Mouse (Mus musculus): ENCODE data around the gene Gatad1.
"Not testable (repeated sequence)": the region's sequence is repeated elsewhere in the genome, so short reads cannot be mapped to it uniquely, and the experiment has no call there.

Gatad1 gene

DNA sequence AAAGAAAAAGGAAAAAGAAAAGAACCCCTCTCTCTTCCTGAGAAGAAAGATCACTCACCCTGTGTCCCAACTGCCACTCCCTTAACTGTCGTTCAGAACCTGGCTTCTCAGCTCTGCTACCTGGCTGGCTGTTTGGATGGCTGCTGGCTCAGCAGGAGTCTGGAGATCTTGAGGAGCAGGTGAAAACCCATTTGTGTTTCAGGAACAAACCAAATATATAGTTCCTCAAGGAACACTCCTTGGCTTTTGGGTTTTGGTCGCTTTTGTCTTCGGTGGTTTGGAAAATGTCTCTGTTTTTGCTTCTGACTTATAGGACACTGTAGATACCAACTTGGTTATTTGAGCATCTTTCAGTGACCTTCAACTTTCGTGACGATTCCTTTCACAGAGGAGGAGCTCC, at the start of gene Gatad1:
Gene Gatad1, minus strand, starts transcription at position 101 of the 400 bp plus-strand sequence.
- no peak for DNase-seq (ENCODE audit: low read depth, low spot score)

- DNase-seq (ENCODE audit: low read depth, low spot score): no peak
Observed at GRCm38 (mm10) chr5:3702180-3702579, 45.2 kb upstream of the Gatad1 start.

- DNase-seq (ENCODE audit: low read depth, low spot score): no peak
Observed at GRCm38 (mm10) chr5:3700025-3700424, 43.0 kb upstream of the Gatad1 start.

DNA sequence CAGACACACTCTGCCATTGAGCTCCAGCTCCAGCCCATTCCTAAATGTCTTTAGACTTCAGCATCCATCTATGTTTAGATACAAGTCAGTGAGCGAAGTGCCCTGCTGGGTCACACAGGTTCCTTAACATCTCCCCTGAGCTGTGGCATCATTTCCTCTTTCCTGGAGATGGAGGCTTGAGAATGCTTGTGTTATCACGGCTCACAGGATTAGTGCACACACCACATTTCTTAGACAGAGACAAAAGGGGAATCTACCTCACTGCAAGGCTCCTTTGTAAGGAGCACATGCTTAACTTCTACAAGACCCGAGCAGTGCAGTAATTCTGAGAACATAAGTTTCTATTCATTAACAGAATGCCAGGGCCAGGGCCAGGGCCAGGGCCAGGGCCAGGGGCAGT, 39.0 kb upstream of the Gatad1 start:
- DNase-seq (ENCODE audit: low read depth, low spot score): no peak

DNA sequence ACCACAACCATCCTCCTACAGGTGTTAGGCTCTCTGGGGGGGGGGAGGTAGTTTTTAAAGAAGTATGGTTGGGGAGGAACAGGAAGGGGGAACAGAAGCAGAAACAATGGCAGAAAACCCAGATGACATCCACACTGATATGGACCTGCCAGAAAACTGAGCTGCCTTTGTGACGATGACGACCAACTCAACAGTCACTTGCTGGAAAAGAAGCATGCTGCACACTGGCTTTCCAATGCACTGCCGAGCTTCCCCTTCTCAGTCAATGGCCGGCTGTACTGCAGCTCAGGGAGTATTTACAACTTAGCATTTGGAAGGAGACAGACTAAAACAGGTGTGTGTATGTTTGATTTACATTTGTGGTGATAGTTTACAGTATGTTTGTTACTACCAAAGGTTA, 38.2 kb upstream of the Gatad1 start:
- DNase-seq (ENCODE audit: low read depth, low spot score): no peak

- DNase-seq (ENCODE audit: low read depth, low spot score): no peak
Observed at GRCm38 (mm10) chr5:3692956-3693355, 36.0 kb upstream of the Gatad1 start.

DNA sequence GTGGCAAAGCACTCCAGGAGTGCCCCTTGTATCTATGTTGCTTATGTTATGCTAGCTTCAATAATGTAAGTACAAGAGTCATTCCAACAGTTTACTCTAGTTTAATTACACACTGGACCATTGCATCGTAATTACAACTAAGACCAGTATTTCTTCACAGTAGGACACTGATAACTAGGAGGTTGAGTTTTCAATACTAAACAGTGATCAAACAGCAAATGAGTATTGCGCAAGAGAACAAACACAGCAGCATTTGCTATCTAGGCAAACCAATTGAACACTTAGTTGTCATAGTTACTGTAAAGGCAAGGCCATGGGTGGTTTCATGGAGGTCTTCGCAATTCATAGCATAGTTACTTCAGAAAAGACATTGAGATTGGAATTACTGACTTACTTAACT, 34.3 kb upstream of the Gatad1 start:
- DNase-seq (ENCODE audit: low read depth, low spot score): no peak

- DNase-seq (ENCODE audit: low read depth, low spot score): no peak
Observed at GRCm38 (mm10) chr5:3688298-3688697, 31.3 kb upstream of the Gatad1 start.

DNA sequence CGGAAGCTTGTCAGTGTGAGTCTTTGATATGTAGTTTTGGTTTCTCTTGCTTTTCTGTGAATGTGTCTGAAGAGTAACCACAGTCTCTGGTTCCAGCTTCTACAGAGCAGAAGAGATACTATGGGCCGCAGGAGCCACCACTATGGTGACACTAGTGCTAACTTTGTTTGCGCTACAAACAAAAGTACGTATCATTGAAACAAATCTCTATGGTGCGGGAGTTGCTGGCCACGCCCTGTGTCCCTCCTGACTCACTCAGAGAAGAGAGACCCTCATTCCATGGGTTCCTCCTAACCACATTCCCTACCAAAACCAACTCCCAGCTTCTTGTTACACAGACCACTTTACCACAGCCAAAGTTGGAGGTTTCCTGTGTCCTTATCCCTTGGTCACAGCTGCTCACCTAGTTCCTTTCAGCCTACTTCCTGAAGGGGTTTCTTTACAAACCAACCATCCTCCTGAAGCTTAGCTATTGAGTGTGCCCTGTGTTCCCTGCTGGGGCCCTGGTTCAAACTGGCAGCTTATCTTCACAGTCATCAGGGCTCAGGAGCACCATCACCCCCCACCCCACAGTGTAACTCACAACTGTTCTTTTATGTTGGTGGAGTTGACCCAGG, 13.1 kb upstream of the Gatad1 start:
- DNase-seq (ENCODE audit: low read depth, low spot score): peak; percentile 38

DNA sequence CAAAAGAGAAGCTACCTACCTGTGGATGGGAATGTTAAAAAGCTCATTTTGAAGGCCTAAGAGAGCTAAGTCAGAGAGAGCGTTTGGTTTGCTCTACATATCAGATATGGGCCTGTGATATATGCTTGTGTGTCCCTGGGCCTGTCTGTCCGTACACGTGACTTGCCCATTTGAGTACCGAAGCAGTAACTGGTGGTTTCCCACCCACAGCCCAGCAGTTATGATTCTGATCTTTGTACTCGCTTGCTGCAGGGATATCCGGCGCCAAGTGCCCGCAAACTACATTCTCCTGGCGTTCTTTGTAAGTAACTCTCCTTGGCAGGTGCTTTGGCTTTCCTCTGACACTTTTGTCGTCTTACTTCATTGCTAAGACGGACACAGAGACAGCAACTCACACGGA, 9.6 kb upstream of the Gatad1 start:
- peak; percentile 42 for DNase-seq (ENCODE audit: low read depth, low spot score)

DNA sequence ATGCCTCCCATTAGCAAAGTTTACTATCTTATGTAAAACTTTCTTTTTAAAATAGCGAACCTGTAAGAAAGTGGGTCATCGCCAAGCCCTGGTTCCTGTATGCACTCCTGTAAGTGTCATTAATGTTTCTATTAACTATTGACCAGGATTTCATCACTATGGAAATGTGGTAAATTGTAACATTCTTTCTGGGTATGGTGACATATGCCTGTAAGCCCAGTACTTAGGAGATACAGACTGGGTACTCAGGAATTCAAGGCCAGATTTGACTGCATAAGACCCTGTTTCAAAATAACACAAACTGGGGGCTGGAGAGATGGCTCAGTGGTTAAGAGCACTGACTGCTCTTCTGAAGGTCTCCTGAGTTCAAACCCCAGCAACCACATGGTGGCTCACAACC, 8.2 kb upstream of the Gatad1 start:
- no peak for DNase-seq (ENCODE audit: low read depth, low spot score)

- DNase-seq (ENCODE audit: low read depth, low spot score): no peak
Observed at GRCm38 (mm10) chr5:3653801-3654200, 3.2 kb downstream of the Gatad1 start.

DNA sequence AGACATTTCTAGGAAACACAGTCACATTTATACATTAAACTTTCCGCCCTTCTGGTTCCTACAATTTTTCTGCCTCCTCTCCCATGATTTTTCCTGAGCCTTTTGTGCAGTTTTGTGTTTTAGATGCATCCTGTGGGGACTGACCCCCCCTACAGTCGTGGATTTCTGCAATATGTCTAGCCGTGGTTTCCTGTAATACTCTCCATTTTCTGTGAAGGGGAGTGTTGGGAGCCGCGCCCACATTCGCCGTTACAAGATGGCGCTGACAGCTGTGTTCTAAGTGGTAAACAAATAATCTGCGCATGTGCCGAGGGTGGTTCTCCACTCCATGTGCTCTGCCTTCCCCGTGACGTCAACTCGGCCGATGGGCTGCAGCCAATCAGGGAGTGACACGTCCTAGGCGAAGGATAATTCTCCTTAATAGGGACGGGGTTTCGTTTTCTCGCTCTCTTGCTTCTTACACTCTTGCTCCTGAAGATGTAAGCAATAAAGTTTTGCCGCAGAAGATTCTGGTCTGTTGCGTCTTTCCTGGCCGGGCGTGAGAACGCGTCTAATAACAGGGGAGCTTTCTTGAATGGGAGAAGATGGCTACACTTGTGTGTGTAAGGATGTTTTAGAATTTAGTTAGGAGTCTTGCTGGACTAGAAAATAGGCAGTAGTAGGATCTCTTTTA, 3.9 kb downstream of the Gatad1 start:
- not testable (repeated sequence) for DNase-seq (ENCODE audit: low read depth, low spot score)

DNA sequence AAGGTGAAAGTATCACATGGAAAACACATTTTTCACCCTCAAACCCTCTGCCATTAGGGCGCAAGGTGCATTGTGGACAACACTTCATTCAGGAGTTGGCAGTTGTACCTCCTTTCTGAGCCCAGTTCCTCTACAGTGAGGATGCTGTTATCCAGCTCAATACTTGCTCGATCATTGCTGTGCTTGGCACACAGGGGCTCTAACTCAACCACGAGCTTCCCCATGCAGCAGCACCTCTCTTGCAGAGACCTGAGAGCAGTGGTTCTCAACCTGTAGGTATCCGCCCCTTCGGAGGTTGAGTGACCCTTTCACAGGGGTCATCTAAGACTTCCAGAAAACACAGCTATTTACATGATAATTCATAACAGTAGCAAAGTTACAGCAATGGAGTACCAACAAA, 5.4 kb downstream of the Gatad1 start:
- DNase-seq (ENCODE audit: low read depth, low spot score): no peak

DNA sequence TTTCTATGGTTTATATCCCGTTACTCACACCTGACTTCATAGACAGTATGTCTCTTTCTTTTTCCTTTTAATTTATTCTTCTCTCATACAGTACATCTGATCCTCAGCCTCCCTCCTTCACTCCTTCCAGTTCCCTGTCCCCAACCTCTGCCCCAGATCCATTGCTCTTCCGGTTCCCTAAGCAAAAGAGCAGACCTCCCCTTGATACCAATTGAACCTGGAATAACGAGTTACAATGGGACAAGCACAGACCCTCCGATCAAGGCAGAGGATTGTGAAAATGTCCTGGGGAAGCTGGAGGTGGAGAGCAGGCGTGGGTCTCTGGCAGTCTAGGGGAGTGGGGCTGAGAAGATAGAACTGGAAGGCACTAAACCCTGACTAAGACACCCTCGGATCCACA, 6.1 kb downstream of the Gatad1 start, which contains the start of gene Tmbim7:
Gene Tmbim7, plus strand, starts transcription at position 301 of the 400 bp plus-strand sequence.
- no peak for DNase-seq (ENCODE audit: low read depth, low spot score)

GRCm38 (mm10) chr5:3648849-3649210, 8.2 kb downstream of the Gatad1 start:
- DNase-seq (ENCODE audit: low read depth, low spot score): no peak

DNA sequence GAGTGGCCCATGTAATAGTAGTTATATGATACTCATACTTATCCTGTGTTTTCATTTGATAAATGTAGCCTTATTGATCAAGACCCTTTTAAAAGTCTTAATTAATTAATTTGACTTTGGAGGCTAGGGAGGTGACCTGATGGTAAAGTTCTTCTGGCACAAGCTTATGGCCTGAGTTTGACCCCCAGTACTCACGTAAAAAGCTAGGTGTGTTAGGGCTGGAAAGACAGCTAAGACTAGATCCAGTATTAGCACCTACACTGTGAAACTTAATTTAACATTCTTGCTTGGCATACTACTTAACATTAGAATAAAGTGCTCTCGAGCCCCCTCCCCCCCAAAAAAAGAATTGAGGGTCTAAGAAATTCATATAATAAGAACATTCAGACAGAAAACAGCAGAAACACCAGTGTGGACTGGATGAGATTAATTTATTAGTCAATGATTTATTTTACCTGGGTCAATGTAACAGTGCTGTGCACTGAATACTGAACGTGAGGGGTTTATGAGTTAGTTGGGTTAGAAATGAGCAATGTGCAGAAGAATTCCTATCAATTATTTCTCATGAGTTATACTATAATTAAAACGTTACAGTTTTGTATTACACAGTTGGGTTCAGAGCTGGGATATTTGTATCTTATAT, 8.7 kb downstream of the Gatad1 start:
- peak; percentile 12 for DNase-seq (ENCODE audit: low read depth, low spot score)

DNA sequence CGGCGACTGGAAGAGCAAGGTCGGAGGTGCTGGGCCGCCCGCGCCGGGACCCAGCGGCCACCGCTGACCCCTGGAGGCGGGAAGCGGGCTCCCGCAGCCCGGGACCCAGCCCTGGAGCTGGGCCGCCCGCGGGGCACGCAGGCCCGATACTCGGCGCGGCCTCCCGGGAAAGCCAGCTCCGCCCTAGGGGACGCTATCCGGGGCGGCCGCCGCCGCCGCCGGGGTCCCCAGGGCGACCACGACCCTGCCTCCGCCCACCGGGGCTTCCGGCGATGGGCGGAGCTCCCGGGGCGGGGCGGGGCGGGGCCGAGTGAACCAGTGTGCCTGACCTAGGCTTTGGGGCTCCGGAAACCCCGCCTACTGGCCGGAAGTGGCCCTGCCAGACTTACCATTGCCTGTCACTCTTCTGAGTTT, 9.3 kb downstream of the Gatad1 start:
- DNase-seq (ENCODE audit: low read depth, low spot score): peak; percentile 92

- peak; percentile 79 for DNase-seq (ENCODE audit: low read depth, low spot score)
Observed at GRCm38 (mm10) chr5:3646991-3647707, 9.8 kb downstream of the Gatad1 start.

DNA sequence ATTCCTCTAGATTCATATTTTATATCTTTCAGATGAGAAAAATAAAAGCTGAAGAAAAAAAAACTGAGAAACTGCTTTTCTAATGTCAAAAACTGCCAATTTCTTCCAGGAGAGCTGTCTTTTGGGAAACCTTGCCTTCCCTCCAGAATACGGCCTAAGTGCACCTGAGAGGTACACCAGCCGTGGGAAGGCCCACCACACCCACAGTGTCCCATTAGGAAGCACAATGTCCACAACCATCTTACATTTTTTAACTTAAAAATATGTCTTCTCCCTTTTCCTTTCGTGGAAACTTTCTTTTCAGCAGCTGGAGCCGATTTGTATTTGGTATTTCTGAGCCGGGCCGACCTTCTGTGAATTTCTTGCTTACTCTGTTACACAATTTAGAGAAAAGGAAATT, 10.4 kb downstream of the Gatad1 start:
- no peak for DNase-seq (ENCODE audit: low read depth, low spot score)

- no peak for DNase-seq (ENCODE audit: low read depth, low spot score)
Observed at GRCm38 (mm10) chr5:3645326-3645725, 11.7 kb downstream of the Gatad1 start.

DNA sequence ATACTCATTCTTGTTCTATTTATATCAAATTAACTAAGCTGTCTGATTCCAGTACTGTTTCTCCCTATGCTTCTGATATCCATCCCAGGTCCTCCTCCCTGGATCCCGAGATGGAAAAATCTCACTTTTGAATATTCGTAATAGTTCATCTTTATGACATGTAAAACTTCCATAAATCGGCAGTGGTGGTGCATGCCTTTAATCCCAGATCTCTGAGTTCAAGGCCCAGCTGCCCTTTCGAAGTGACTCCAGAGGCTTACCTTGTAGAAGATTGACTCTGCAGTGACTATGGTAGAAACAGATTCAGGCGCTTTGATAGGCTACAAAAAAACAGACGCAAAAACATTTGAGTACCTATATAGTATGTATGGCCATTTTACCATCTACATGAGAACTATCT, 12.4 kb downstream of the Gatad1 start:
- no peak for DNase-seq (ENCODE audit: low read depth, low spot score)

Data from CD4-positive, CD25-positive, alpha-beta regulatory T cell, adult 2 months (primary cell).